Mouse (Mus musculus) forebrain, embryonic 11.5 days (tissue): ENCODE results near the gene Col23a1. TPM values are rescaled to one million over a fixed set of nuclear protein-coding genes. Genes with fewer than 3 reads are reported as not detected.

Source experiments
- ATAC-seq: fragments of 200-750 bp; cut with Nextera tagmentation; replicated peaks from 2 replicates; pipeline ENCODE4 v1.8.0; 2017; ENCODE audit warnings: moderate TSS enrichment; ENCODE audit not compliant: low FRiP score
- DNase-seq: peaks from one replicate; pipeline ENCODE4 v3.0.0-alpha.2; 2017; ENCODE audit warnings: low spot score
- H3K27ac ChIP-seq: fragments of 300-500 bp; sonication (generic); 2 replicates; pipeline ENCODE4 v1.5.1; 2014; ENCODE audit warnings: low read depth, low read length
- H3K27me3 ChIP-seq: fragments of 300-500 bp; sonication (generic); 2 replicates; pipeline ENCODE4 v1.6.1; 2014; ENCODE audit warnings: mild to moderate bottlenecking, low read length, mixed read lengths; ENCODE audit not compliant: control insufficient read depth, insufficient read depth
- H3K36me3 ChIP-seq: fragments of 300-500 bp; sonication (generic); 2 replicates; pipeline ENCODE4 v1.6.1; 2014; ENCODE audit warnings: mild to moderate bottlenecking, low read length, moderate library complexity, mixed read lengths; ENCODE audit not compliant: control insufficient read depth, insufficient read depth
- H3K4me1 ChIP-seq: fragments of 300-500 bp; sonication (generic); replicated peaks from 2 replicates; pipeline ENCODE4 v1.6.1; 2014; ENCODE audit warnings: low read length, mixed read lengths; ENCODE audit not compliant: control insufficient read depth, insufficient read depth
- H3K4me2 ChIP-seq: fragments of 300-500 bp; sonication (generic); 2 replicates; pipeline ENCODE4 v1.6.1; 2014; ENCODE audit warnings: low read depth, mild to moderate bottlenecking, low read length, moderate library complexity, mixed read lengths; ENCODE audit not compliant: severe bottlenecking
- H3K4me3 ChIP-seq: fragments of 300-500 bp; sonication (generic); 2 replicates; pipeline ENCODE4 v1.5.1; 2014; ENCODE audit warnings: low read depth, low read length
- H3K9ac ChIP-seq: fragments of 300-500 bp; sonication (generic); 2 replicates; pipeline ENCODE4 v1.6.1; 2014; ENCODE audit warnings: low read length
- H3K9me3 ChIP-seq: fragments of 300-500 bp; sonication (generic); 2 replicates; pipeline ENCODE4 v1.6.1; 2016; ENCODE audit warnings: low read length, mixed read lengths; ENCODE audit not compliant: control insufficient read depth
- WGBS: fragments of 180-500 bp; shearing (Covaris S2); extraction: QIAGEN DNeasy Blood & Tissue Kit; methylation state at CpG from one replicate; pipeline ENCODE4 v1.1.7; 2014; 5-methylcytosine and 5-hydroxymethylcytosine counted together
- polyA plus RNA-seq: library from polyadenylated mRNA; unstranded; fragments of >200 nt; fragmentation: Nextera tagmentation; extraction: Ambion mirVana; gene quantifications from 2 replicates; pipeline ENCODE4 v1.2.1, GENCODE M21; 2014

Col23a1 gene
- polyA plus RNA-seq, 1 experiment from 2014 or later = 7.5 TPM

GRCm38 (mm10) chr11:51338416-51338815 lies 48.7 kb downstream of the Col23a1 start:
- no peaks in the 10 kb centered on the region for H3K9me3 ChIP-seq
- no peaks in the 10 kb centered on the region for H3K36me3 ChIP-seq
- ATAC-seq (no peak), DNase-seq (no peak)
- H3K9ac ChIP-seq = no peak overlapping the region
- no peak overlapping the region for H3K4me3 ChIP-seq
- no peak overlapping the region for H3K27ac ChIP-seq
- H3K27me3 ChIP-seq = no peaks in the 10 kb centered on the region
- H3K4me2 ChIP-seq = no peak overlapping the region
- WGBS = 78% methylated on average over 7 of the region's 7 CpGs
- no peaks in the 10 kb centered on the region for H3K4me1 ChIP-seq

GRCm38 (mm10) chr11:51341091-51341490 lies 51.4 kb downstream of the Col23a1 start:
- no peak for ATAC-seq
- no peak overlapping the region for H3K4me3 ChIP-seq
- H3K27ac ChIP-seq = no peak overlapping the region
- 75% methylated on average over 2 of the region's 2 CpGs for WGBS
- no peak for DNase-seq
- no peaks in the 10 kb centered on the region for H3K36me3 ChIP-seq
- no peak overlapping the region for H3K9ac ChIP-seq
- H3K4me1 ChIP-seq = no peaks in the 10 kb centered on the region
- no peak overlapping the region for H3K4me2 ChIP-seq
- no peaks in the 10 kb centered on the region for H3K9me3 ChIP-seq
- H3K27me3 ChIP-seq = no peaks in the 10 kb centered on the region

- no peak for ATAC-seq
- DNase-seq = no peak
- no peak overlapping the region for H3K9ac ChIP-seq
- H3K36me3 ChIP-seq = no peaks in the 10 kb centered on the region
- H3K27ac ChIP-seq = no peak overlapping the region
- no peak overlapping the region for H3K4me2 ChIP-seq
- H3K4me1 ChIP-seq = no peaks in the 10 kb centered on the region
- no peak overlapping the region for H3K4me3 ChIP-seq
- 93% methylated on average over 6 of the region's 6 CpGs for WGBS
- no peaks in the 10 kb centered on the region for H3K9me3 ChIP-seq
- no peaks in the 10 kb centered on the region for H3K27me3 ChIP-seq
Measured at GRCm38 (mm10) chr11:51342776-51343175, 53.1 kb downstream of the Col23a1 start.

- Histone ChIP-seq H3K27ac (no peak overlapping the region), H3K27me3 (no peaks in the 10 kb centered on the region), H3K4me2 (no peak overlapping the region), H3K9me3 (no peaks in the 10 kb centered on the region), H3K4me1 (no peaks in the 10 kb centered on the region), H3K36me3 (no peaks in the 10 kb centered on the region), H3K9ac (no peak overlapping the region), H3K4me3 (no peak overlapping the region)
- DNase-seq (no peak), ATAC-seq (no peak)
- WGBS = 89% methylated on average over 4 of the region's 4 CpGs
Measured at GRCm38 (mm10) chr11:51343312-51343711, 53.6 kb downstream of the Col23a1 start.

GRCm38 (mm10) chr11:51343728-51344289 lies 54.1 kb downstream of the Col23a1 start:
- no peaks in the 10 kb centered on the region for H3K4me1 ChIP-seq
- WGBS = 92% methylated on average over 5 of the region's 5 CpGs

GRCm38 (mm10) chr11:51345481-51346465 lies 56.1 kb downstream of the Col23a1 start:
- no peaks in the 10 kb centered on the region for H3K4me1 ChIP-seq
- H3K4me3 ChIP-seq = no peak overlapping the region
- no peak for ATAC-seq
- 88% methylated on average over 21 of the region's 21 CpGs for WGBS
- H3K4me2 ChIP-seq = no peak overlapping the region
- H3K27ac ChIP-seq = no peak overlapping the region
- H3K36me3 ChIP-seq = no peaks in the 10 kb centered on the region
- no peak for DNase-seq
- no peaks in the 10 kb centered on the region for H3K27me3 ChIP-seq
- no peak overlapping the region for H3K9ac ChIP-seq
- H3K9me3 ChIP-seq = no peaks in the 10 kb centered on the region

More at GRCm38 (mm10) chr11:51343728-51344289, 54.1 kb downstream of the Col23a1 start:
- no peaks in the 10 kb centered on the region for H3K9me3 ChIP-seq
- H3K4me2 ChIP-seq = no peak overlapping the region
- H3K4me3 ChIP-seq = no peak overlapping the region
- no peaks in the 10 kb centered on the region for H3K27me3 ChIP-seq
- no peak for DNase-seq
- H3K27ac ChIP-seq = no peak overlapping the region
- no peak for ATAC-seq
- no peak overlapping the region for H3K9ac ChIP-seq
- no peaks in the 10 kb centered on the region for H3K36me3 ChIP-seq

GRCm38 (mm10) chr11:51347756-51348155 lies 58.0 kb downstream of the Col23a1 start:
- no peaks in the 10 kb centered on the region for H3K27me3 ChIP-seq
- no peaks in the 10 kb centered on the region for H3K9me3 ChIP-seq
- no peak overlapping the region for H3K4me2 ChIP-seq
- H3K36me3 ChIP-seq = no peaks in the 10 kb centered on the region
- no peaks in the 10 kb centered on the region for H3K4me1 ChIP-seq
- DNase-seq (no peak), ATAC-seq (no peak)
- 70% methylated on average over 2 of the region's 2 CpGs for WGBS
- H3K4me3 ChIP-seq = no peak overlapping the region
- H3K27ac ChIP-seq = no peak overlapping the region
- no peak overlapping the region for H3K9ac ChIP-seq

GRCm38 (mm10) chr11:51349665-51350064 lies 59.9 kb downstream of the Col23a1 start:
- no peak overlapping the region for H3K4me2 ChIP-seq
- no peak for DNase-seq
- no peak for ATAC-seq
- no peaks in the 10 kb centered on the region for H3K9me3 ChIP-seq
- no peaks in the 10 kb centered on the region for H3K36me3 ChIP-seq
- no peak overlapping the region for H3K27ac ChIP-seq
- H3K9ac ChIP-seq = no peak overlapping the region
- H3K4me3 ChIP-seq = no peak overlapping the region
- no peaks in the 10 kb centered on the region for H3K4me1 ChIP-seq
- H3K27me3 ChIP-seq = no peaks in the 10 kb centered on the region
